Mouse (Mus musculus): ENCODE data around the gene Kcnj1. TPM values are rescaled to one million over a fixed set of nuclear protein-coding genes. Genes with fewer than 3 reads are reported as not detected.

Gene Kcnj1
- 0.41 TPM for total RNA-seq (2023)

GRCm38 (mm10) chr9:32372202-32372601 is at the start of gene Kcnj1:
Kcnj1 (plus strand) TSS chr9:32372493.

GRCm38 (mm10) chr9:32344051-32344450 is 28.2 kb upstream of the Kcnj1 start, which contains the start of gene Kcnj5:
Kcnj5 (minus strand) TSS chr9:32344350.

Other genes with a start within 250 kb of the Kcnj1 start
- not detected for gene Kcnj5, start 28.1 kb upstream of the Kcnj1 start, total RNA-seq (2023)
- 99.8 TPM for gene Fli1, start 170.4 kb downstream of the Kcnj1 start, total RNA-seq (2023)

Data from CD4-positive naive resting alpha-beta T cell, adult 76 days (primary cell).